10 mouse cellular contexts compared by ENCODE assay signal in genomic region chr8:84839411-84839810, GRCm38 (mm10). TPM values are rescaled to one million over a fixed set of nuclear protein-coding genes. Genes with fewer than 3 reads are reported as not detected.
A peak's percentile ranks its signal among the peaks of the same experiment; 100 is the strongest.
DNase-seq lines count a peak whose midpoint lies in the region; ATAC-seq and TF ChIP-seq lines count a peak whose summit lies in the region.
"Had no signal": no experiment of that assay in that cellular context is flagged by ENCODE, and none has a peak within 500 bp of the region (broad histone marks: within the 10 kb centered on the region; RNA-seq: fewer than 3 reads in every experiment).

No protein-coding gene starts in this region.

- H3K9ac ChIP-seq in heart, embryonic 16.5 days (ENCODE audit: low read length), result peak overlapping the region; percentile 92
- H3K9ac ChIP-seq in hindbrain, postnatal 0 days (replicated peaks; ENCODE audit: low read length), result peak overlapping the region; percentile 85; the same call in 1 of the 2 replicates
- peak overlapping the region; percentile 94; the same call in 1 of the 2 replicates for H3K9ac ChIP-seq in midbrain, embryonic 13.5 days (replicated peaks)

- peak overlapping the region; percentile 82 for H3K4me2 ChIP-seq in heart, embryonic 16.5 days (ENCODE audit: low read depth, low read length)
- H3K4me2 ChIP-seq in hindbrain, postnatal 0 days (ENCODE audit: low read depth, low read length), result peak overlapping the region; percentile 84
- peak overlapping the region; percentile 80 for H3K4me2 ChIP-seq in midbrain, embryonic 13.5 days (replicated peaks)

- H3K9me3 ChIP-seq in heart, embryonic 16.5 days (replicated peaks; ENCODE audit: control insufficient read depth, low read length), result no peaks in the 10 kb centered on the region
- no peaks in the 10 kb centered on the region for H3K9me3 ChIP-seq in hindbrain, postnatal 0 days (ENCODE audit: low read length)
- H3K9me3 ChIP-seq in midbrain, embryonic 13.5 days, result no peaks in the 10 kb centered on the region

- H3K4me1 ChIP-seq in heart, embryonic 16.5 days (ENCODE audit: control insufficient read depth, insufficient read depth, low read length), result peaks cover 23% of the 10 kb centered on the region
- no peaks in the 10 kb centered on the region for H3K4me1 ChIP-seq in brown adipose tissue, adult 24 weeks (ENCODE audit: control insufficient read depth, insufficient read depth, insufficient read length, low read length)
- peaks cover 4% of the 10 kb centered on the region; the same call in 1 of the 2 replicates for H3K4me1 ChIP-seq in hindbrain, postnatal 0 days (ENCODE audit: insufficient read depth, low read length)
- H3K4me1 ChIP-seq in midbrain, embryonic 13.5 days (replicated peaks), result peaks cover 47% of the 10 kb centered on the region

- H3K27ac ChIP-seq in heart, embryonic 16.5 days (ENCODE audit: low read length), result 0 out of 2 replicates have a peak overlapping the region, but pooled peaks have one; percentile 93
- peak overlapping the region; percentile 47; the same call in 1 of the 2 replicates for H3K27ac ChIP-seq in brown adipose tissue, adult 24 weeks (replicated peaks; ENCODE audit: low read depth, low read length)
- peak overlapping the region; percentile 94; the same call in 1 of the 2 replicates for H3K27ac ChIP-seq in hindbrain, postnatal 0 days
- no peak overlapping the region for H3K27ac ChIP-seq in midbrain, embryonic 13.5 days

- no peaks in the 10 kb centered on the region for H3K27me3 ChIP-seq in heart, embryonic 16.5 days (ENCODE audit: control insufficient read depth, insufficient read depth, low read length)
- H3K27me3 ChIP-seq in hindbrain, postnatal 0 days (ENCODE audit: insufficient read depth, low read length), result no peaks in the 10 kb centered on the region
- H3K27me3 ChIP-seq in midbrain, embryonic 13.5 days, result no peaks in the 10 kb centered on the region

- peaks cover 65% of the 10 kb centered on the region for H3K36me3 ChIP-seq in heart, embryonic 16.5 days (ENCODE audit: control insufficient read depth, insufficient read depth)
- peaks cover 60% of the 10 kb centered on the region for H3K36me3 ChIP-seq in hindbrain, postnatal 0 days (ENCODE audit: insufficient read depth, low read length)
- peaks cover 80% of the 10 kb centered on the region for H3K36me3 ChIP-seq in midbrain, embryonic 13.5 days

- no peak for DNase-seq in heart, postnatal 4 days
- DNase-seq in hindbrain, postnatal 0 days (ENCODE audit: low spot score), result no peak
- no peak for DNase-seq in spleen, postnatal 14 days (ENCODE audit: low spot score in 2 of 2)
- no peak for DNase-seq in urinary bladder, postnatal 14 days (ENCODE audit: low spot score)
- no peak for DNase-seq in cerebellum, adult 9-11 months
- DNase-seq: cerebellum, adult 2 months; kidney, postnatal 4 days had no signal

- H3K4me3 ChIP-seq in heart, embryonic 16.5 days (ENCODE audit: low read length), result peak overlapping the region; percentile 90
- H3K4me3 ChIP-seq in brown adipose tissue, adult 24 weeks (ENCODE audit: insufficient read depth, low read depth, low read length), result peak overlapping the region; percentile 69
- H3K4me3 ChIP-seq in hindbrain, postnatal 0 days (ENCODE audit: low read length), result peak overlapping the region; percentile 81
- H3K4me3 ChIP-seq in midbrain, embryonic 13.5 days (replicated peaks), result peak overlapping the region; percentile 92

- no peak for TF ChIP-seq CTCF in hindbrain, postnatal 0 days (IDR thresholded peaks at IDR 0.05; ENCODE audit: low read depth)

- ATAC-seq in heart, embryonic 16.5 days (replicated peaks; ENCODE audit: extremely low read depth, insufficient read depth, low FRiP score), result no peak
- ATAC-seq in hindbrain, postnatal 0 days, result no peak
- ATAC-seq in midbrain, embryonic 13.5 days, result no peak

- 89% methylated on average over 2 of the region's 2 CpGs for whole genome bisulfite sequencing in heart, embryonic 16.5 days
- 93% methylated on average over 2 of the region's 2 CpGs for WGBS in hindbrain, postnatal 0 days
- 92% methylated on average over 2 of the region's 2 CpGs for WGBS in midbrain, embryonic 13.5 days

RNA-seq across cellular contexts. Expression of gene Rad23a, which starts 1.1 kb away (rescaled TPM):
- polyA plus RNA-seq in heart, embryonic 16.5 days (2015; fragmentation: Nextera tagmentation; extraction: Ambion mirVana), result 128 and 131 TPM in 2 replicates
- 10 to 100 TPM; 90.9 to 91.8 TPM for total RNA-seq in heart, postnatal 4 days (2021)
- 73.3 and 79.3 TPM in 2 replicates for polyA plus RNA-seq in brown adipose tissue, adult 24 weeks (2012; ENCODE audit: insufficient read depth, insufficient read length, missing spikeins)
- 62.5 and 68.1 TPM in 2 replicates for total RNA-seq in hindbrain, postnatal 0 days (2014; rRNA removed)
- polyA plus RNA-seq in hindbrain, postnatal 0 days (2015; fragmentation: Nextera tagmentation; extraction: Ambion mirVana), result 90.6 and 98.0 TPM in 2 replicates
- polyA plus RNA-seq in midbrain, embryonic 13.5 days (2015; fragmentation: Nextera tagmentation; extraction: Ambion mirVana), result 84.8 and 88.8 TPM in 2 replicates

RNA-seq across cellular contexts. Expression of gene Calr, which starts 7.3 kb away (rescaled TPM):
- 630 and 641 TPM in 2 replicates for polyA plus RNA-seq in heart, embryonic 16.5 days (2015; fragmentation: Nextera tagmentation; extraction: Ambion mirVana)
- 100 to 1,000 TPM; 320 to 358 TPM for total RNA-seq in heart, postnatal 4 days (2021)
- polyA plus RNA-seq in brown adipose tissue, adult 24 weeks (2012; ENCODE audit: insufficient read depth, insufficient read length, missing spikeins), result 211 and 306 TPM in 2 replicates
- 350 and 359 TPM in 2 replicates for total RNA-seq in hindbrain, postnatal 0 days (2014; rRNA removed)
- 418 and 457 TPM in 2 replicates for polyA plus RNA-seq in hindbrain, postnatal 0 days (2015; fragmentation: Nextera tagmentation; extraction: Ambion mirVana)
- 599 and 642 TPM in 2 replicates for polyA plus RNA-seq in midbrain, embryonic 13.5 days (2015; fragmentation: Nextera tagmentation; extraction: Ambion mirVana)

RNA-seq across cellular contexts. Expression of gene Gadd45gip1, which starts 8.1 kb away (rescaled TPM):
- 47.7 and 48.3 TPM in 2 replicates for polyA plus RNA-seq in heart, embryonic 16.5 days (2015; fragmentation: Nextera tagmentation; extraction: Ambion mirVana)
- 10 to 100 TPM; 24.2 to 26.2 TPM for total RNA-seq in heart, postnatal 4 days (2021)
- polyA plus RNA-seq in brown adipose tissue, adult 24 weeks (2012; ENCODE audit: insufficient read depth, insufficient read length, missing spikeins), result 32.2 and 37.2 TPM in 2 replicates
- total RNA-seq in hindbrain, postnatal 0 days (2014; rRNA removed), result 33.0 and 34.1 TPM in 2 replicates
- 43.4 and 45.3 TPM in 2 replicates for polyA plus RNA-seq in hindbrain, postnatal 0 days (2015; fragmentation: Nextera tagmentation; extraction: Ambion mirVana)
- polyA plus RNA-seq in midbrain, embryonic 13.5 days (2015; fragmentation: Nextera tagmentation; extraction: Ambion mirVana), result 34.5 and 36.3 TPM in 2 replicates

RNA-seq across cellular contexts. Expression of gene Dand5, which starts 16.8 kb away (rescaled TPM):
- polyA plus RNA-seq in heart, embryonic 16.5 days (2015; fragmentation: Nextera tagmentation; extraction: Ambion mirVana), result 6.6 and 6.8 TPM in 2 replicates
- total RNA-seq in heart, postnatal 4 days (2021), result 1 to 10 TPM; 3.4 to 3.6 TPM
- polyA plus RNA-seq in brown adipose tissue, adult 24 weeks (2012; ENCODE audit: insufficient read depth, insufficient read length, missing spikeins), result 7.2 and 9.4 TPM in 2 replicates
- 6.6 and 7.2 TPM in 2 replicates for total RNA-seq in hindbrain, postnatal 0 days (2014; rRNA removed)
- polyA plus RNA-seq in hindbrain, postnatal 0 days (2015; fragmentation: Nextera tagmentation; extraction: Ambion mirVana), result 12.3 and 12.5 TPM in 2 replicates
- 8.8 and 8.9 TPM in 2 replicates for polyA plus RNA-seq in midbrain, embryonic 13.5 days (2015; fragmentation: Nextera tagmentation; extraction: Ambion mirVana)

RNA-seq across cellular contexts. Expression of gene Farsa, which starts 17.4 kb away (rescaled TPM):
- 63.2 and 64.4 TPM in 2 replicates for polyA plus RNA-seq in heart, embryonic 16.5 days (2015; fragmentation: Nextera tagmentation; extraction: Ambion mirVana)
- total RNA-seq in heart, postnatal 4 days (2021), result 10 to 100 TPM; 36.3 to 37.0 TPM
- 11.3 and 14.4 TPM in 2 replicates for polyA plus RNA-seq in brown adipose tissue, adult 24 weeks (2012; ENCODE audit: insufficient read depth, insufficient read length, missing spikeins)
- 77.5 and 86.1 TPM in 2 replicates for total RNA-seq in hindbrain, postnatal 0 days (2014; rRNA removed)
- 87.4 and 89.8 TPM in 2 replicates for polyA plus RNA-seq in hindbrain, postnatal 0 days (2015; fragmentation: Nextera tagmentation; extraction: Ambion mirVana)
- 113 and 122 TPM in 2 replicates for polyA plus RNA-seq in midbrain, embryonic 13.5 days (2015; fragmentation: Nextera tagmentation; extraction: Ambion mirVana)
